Mouse (Mus musculus) megakaryocyte progenitor cell, adult 5-6 weeks (primary cell): ENCODE measurements at regions not wholly inside any gene's neighbourhood (a gene's known extent, or its start where the extent isn't known, plus 50 kb on each side); places are given as distances from the start of the nearest gene placed in this dataset.

Source experiments
- ATAC-seq: replicated peaks from 2 replicates; pipeline ENCODE4 v1.8.0; 2016; ENCODE audit warnings: mild to moderate bottlenecking, moderate TSS enrichment, inconsistent platforms; ENCODE audit not compliant: poor library complexity

GRCm38 (mm10) chr4:106261901-106262560, 54.0 kb upstream of the Usp24 start:
- no peak for ATAC-seq

- ATAC-seq = no peak
These were observed 53.0 kb upstream of the Usp24 start for GRCm38 (mm10) chr4:106262751-106263725.
